Mouse (Mus musculus) kidney, embryonic 14.5 days (tissue): Measurements from ENCODE around the gene Pitpnc1. TPM values are rescaled to one million over a fixed set of nuclear protein-coding genes. Genes with fewer than 3 reads are reported as not detected.

Experiments
- ATAC-seq: fragments of 200-750 bp; cut with Nextera tagmentation; 2 replicates; pipeline ENCODE4 v1.8.0; 2017; ENCODE audit warnings: moderate number of reproducible peaks, mild to moderate bottlenecking, moderate TSS enrichment, moderate library complexity; ENCODE audit not compliant: low FRiP score, low TSS enrichment
- H3K27ac ChIP-seq: fragments of 300-500 bp; sonication (generic); 2 replicates; pipeline ENCODE4 v1.5.1; 2014; ENCODE audit warnings: low read depth, mild to moderate bottlenecking, low read length, moderate library complexity, mixed read lengths
- H3K27me3 ChIP-seq: fragments of 300-500 bp; sonication (generic); 2 replicates; pipeline ENCODE4 v1.6.1; 2014; ENCODE audit warnings: mild to moderate bottlenecking, low read length; ENCODE audit not compliant: control insufficient read depth, insufficient read depth
- H3K36me3 ChIP-seq: fragments of 300-500 bp; sonication (generic); 2 replicates; pipeline ENCODE4 v1.6.1; 2014; ENCODE audit warnings: low read length, mixed read lengths; ENCODE audit not compliant: control insufficient read depth, insufficient read depth
- H3K4me1 ChIP-seq: fragments of 300-500 bp; sonication (generic); 2 replicates; pipeline ENCODE4 v1.6.1; 2014; ENCODE audit warnings: low read length, mixed read lengths; ENCODE audit not compliant: control insufficient read depth, insufficient read depth
- H3K4me2 ChIP-seq: fragments of 300-500 bp; sonication (generic); replicated peaks from 2 replicates; pipeline ENCODE4 v1.6.1; 2014; ENCODE audit warnings: low read depth, mild to moderate bottlenecking, low read length
- H3K4me3 ChIP-seq: fragments of 300-500 bp; sonication (generic); 2 replicates; pipeline ENCODE4 v1.5.1; 2014; ENCODE audit warnings: mild to moderate bottlenecking, low read length
- H3K9ac ChIP-seq: fragments of 300-500 bp; sonication (generic); 2 replicates; pipeline ENCODE4 v1.6.1; 2014; ENCODE audit warnings: low read depth, mild to moderate bottlenecking, low read length, moderate library complexity
- H3K9me3 ChIP-seq: fragments of 300-500 bp; sonication (generic); 2 replicates; pipeline ENCODE4 v1.6.1; 2016; ENCODE audit warnings: low read length; ENCODE audit not compliant: control insufficient read depth
- WGBS: fragments of 180-500 bp; shearing (Covaris S2); extraction: QIAGEN DNeasy Blood & Tissue Kit; methylation state at CpG from one replicate; pipeline ENCODE4 v1.1.7; 2014; 5-methylcytosine and 5-hydroxymethylcytosine counted together
- polyA plus RNA-seq: library from polyadenylated mRNA; unstranded; fragments of >200 nt; fragmentation: Nextera tagmentation; extraction: Ambion mirVana; gene quantifications from 2 replicates; pipeline ENCODE4 v1.2.1, GENCODE M21; 2014

Gene Pitpnc1
- polyA plus RNA-seq, 1 experiment from 2014 or later = 19.4 TPM

DNA sequence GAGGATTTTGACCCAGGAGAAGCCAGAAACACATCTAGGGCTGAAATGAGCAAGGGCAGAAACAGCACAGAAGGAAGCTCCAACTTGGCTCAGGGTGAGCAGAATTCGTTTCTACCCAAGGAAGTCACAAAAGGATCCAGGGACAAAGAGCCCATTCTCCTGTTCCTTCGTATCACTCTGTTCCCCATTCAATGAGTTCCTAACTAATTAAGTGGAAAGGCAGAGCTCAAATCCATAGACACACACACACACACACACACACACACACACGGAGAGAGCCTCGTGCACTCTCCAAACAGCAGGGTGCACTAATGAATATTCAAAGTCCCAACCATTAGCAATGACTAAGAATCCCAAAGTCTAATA is 54.0 kb downstream of the Pitpnc1 start:
- WGBS = 43% methylated on average over 4 of the region's 4 CpGs
- ATAC-seq = no peak
- no peaks in the 10 kb centered on the region for H3K36me3 ChIP-seq
- peaks cover 10% of the 10 kb centered on the region; the same call in 1 of the 2 replicates for H3K4me1 ChIP-seq
- peak overlapping the region; percentile 32; the same call in 1 of the 2 replicates for H3K27ac ChIP-seq
- no peak overlapping the region for H3K9ac ChIP-seq
- no peak overlapping the region for H3K4me2 ChIP-seq
- H3K4me3 ChIP-seq = no peak overlapping the region
- H3K9me3 ChIP-seq = no peaks in the 10 kb centered on the region
- no peaks in the 10 kb centered on the region for H3K27me3 ChIP-seq

DNA sequence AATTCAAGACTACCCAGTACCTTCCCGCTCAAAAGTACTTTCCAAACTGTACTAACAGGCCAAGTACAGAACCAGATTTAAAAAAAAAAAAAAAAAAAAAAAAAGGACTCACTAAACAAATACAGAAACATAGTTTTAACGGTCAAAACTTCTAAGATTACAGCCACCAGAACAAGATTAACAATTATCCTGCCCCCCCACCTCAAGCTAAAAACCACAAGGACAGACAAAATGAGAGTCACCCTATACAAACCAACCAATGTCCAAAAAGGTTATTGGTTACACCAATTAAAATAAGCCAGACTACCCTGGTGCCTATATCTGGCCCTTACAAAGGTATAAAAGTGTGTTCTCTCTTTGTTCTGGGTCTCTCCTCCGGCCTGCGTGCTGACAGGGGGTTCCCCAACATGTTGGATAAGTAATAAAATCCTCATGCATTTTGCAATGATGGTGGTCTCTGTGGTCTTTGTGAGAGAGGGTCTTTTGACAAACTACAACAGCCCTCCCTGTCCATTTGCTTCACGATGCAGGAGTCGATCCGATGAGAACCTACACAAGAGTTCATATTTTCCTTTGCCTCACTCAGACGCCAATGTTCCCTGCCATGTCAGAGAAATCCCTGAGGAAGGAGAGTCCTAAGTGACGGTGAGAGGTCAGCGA is 54.5 kb downstream of the Pitpnc1 start:
- 76% methylated on average over 10 of the region's 10 CpGs for WGBS
- no peak for ATAC-seq
- H3K27ac ChIP-seq = peak overlapping the region; percentile 32; the same call in 1 of the 2 replicates
- no peaks in the 10 kb centered on the region for H3K9me3 ChIP-seq
- no peaks in the 10 kb centered on the region for H3K27me3 ChIP-seq
- peaks cover 10% of the 10 kb centered on the region; the same call in 1 of the 2 replicates for H3K4me1 ChIP-seq
- H3K4me2 ChIP-seq = no peak overlapping the region
- H3K4me3 ChIP-seq = no peak overlapping the region
- no peak overlapping the region for H3K9ac ChIP-seq
- no peaks in the 10 kb centered on the region for H3K36me3 ChIP-seq

DNA sequence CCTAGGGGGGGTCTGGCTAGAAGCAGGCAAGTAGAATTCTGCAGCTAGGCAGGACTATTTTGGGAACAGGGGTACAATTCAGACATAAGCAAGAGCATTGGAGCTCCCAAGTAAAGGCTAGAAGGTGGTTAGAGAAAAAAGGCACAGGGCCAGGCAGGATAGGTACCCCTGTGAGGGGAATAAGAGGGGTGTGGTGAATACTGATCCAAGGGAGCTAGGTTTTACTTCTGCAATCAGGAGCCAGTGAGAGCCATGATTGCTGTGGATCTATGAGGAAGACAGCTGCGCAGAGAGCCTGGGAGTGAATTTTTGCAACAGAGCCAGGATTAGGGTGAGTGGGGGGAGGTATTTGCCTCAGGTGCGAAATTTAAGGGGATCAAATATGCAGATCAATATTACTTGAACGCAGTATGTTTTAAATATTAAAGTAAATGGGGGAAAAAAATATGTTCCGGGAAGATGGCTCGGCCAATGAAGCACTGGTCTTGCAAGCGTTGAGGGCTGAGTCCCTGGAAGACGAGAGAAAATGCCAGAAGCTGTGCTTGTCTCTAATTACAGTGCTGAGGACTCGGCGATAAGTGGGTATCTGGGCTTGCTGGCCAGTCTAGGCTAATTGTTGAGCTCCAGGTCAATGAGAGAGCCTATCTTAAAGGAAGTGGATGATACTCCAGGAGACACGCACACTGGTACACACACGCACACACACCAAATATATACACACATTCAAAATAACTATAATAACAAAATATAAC is 55.3 kb downstream of the Pitpnc1 start:
- no peak for ATAC-seq

DNA sequence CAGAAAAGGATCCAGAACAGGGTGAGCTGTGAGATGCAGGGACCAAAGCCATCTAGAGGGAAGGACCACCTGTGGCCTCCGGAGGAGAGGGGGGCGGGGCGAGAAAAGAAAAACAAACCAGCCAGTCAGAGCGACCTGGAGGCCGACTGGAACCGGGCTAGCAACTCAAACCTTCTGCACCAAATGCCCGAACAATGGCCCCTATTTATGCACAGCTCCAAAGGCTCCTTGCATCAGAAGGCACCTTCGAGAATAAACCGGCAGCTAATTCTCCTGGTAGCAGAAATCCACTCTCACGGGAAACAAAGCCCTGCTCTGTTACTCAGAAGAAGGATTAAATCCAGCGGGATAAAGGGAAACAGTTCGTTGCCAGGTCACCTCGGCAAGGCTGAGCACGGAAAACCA is 57.2 kb downstream of the Pitpnc1 start:
- H3K4me1 ChIP-seq = peaks cover 18% of the 10 kb centered on the region; the same call in 1 of the 2 replicates
- peak overlapping the region; percentile 19; the same call in 1 of the 2 replicates for H3K4me3 ChIP-seq
- H3K9me3 ChIP-seq = no peaks in the 10 kb centered on the region
- H3K27me3 ChIP-seq = no peaks in the 10 kb centered on the region
- no peaks in the 10 kb centered on the region for H3K36me3 ChIP-seq
- ATAC-seq = peak; percentile 58; the same call in 1 of the 2 replicates
- no peak overlapping the region; the same call in 1 of the 2 replicates for H3K9ac ChIP-seq
- H3K27ac ChIP-seq = peak overlapping the region; percentile 62; the same call in 1 of the 2 replicates
- peak overlapping the region; percentile 38 for H3K4me2 ChIP-seq
- 2% methylated on average over 14 of the region's 14 CpGs for WGBS

More for the DNA sequence above, 55.3 kb downstream of the Pitpnc1 start:
- Histone ChIP-seq H3K9ac (no peak overlapping the region), H3K4me2 (no peak overlapping the region), H3K27ac (no peak overlapping the region), H3K9me3 (no peaks in the 10 kb centered on the region), H3K4me1 (peaks cover 12% of the 10 kb centered on the region; the same call in 1 of the 2 replicates), H3K27me3 (no peaks in the 10 kb centered on the region), H3K4me3 (no peak overlapping the region), H3K36me3 (no peaks in the 10 kb centered on the region)
- WGBS = 80% methylated on average over 11 of the region's 11 CpGs

DNA sequence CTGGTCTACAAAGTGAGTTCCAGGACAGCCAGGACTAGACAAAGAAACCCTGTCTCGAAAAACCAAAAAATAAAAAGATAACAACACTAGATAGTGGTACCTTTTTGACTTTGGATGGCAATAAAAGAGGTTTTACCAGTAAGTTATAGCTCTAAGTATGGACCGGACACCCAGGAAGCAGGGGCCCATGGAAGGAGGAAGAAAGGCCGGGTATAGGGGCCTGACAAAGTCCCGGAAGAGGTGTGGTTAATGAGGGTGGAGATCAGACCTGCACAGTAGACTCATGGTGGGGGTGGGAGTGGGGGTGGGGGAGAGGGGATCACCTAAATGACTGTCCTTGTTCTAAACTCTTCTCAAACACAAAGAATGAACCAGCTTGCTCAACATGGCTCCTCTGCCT is 58.4 kb downstream of the Pitpnc1 start:
- Histone ChIP-seq H3K4me3 (no peak overlapping the region), H3K9me3 (no peaks in the 10 kb centered on the region), H3K4me1 (peaks cover 18% of the 10 kb centered on the region; the same call in 1 of the 2 replicates), H3K27ac (no peak overlapping the region), H3K27me3 (no peaks in the 10 kb centered on the region), H3K4me2 (no peak overlapping the region), H3K36me3 (no peaks in the 10 kb centered on the region), H3K9ac (no peak overlapping the region)
- no peak for ATAC-seq
- WGBS = 82% methylated on average over 4 of the region's 4 CpGs

- H3K27ac ChIP-seq = no peak overlapping the region
- no peaks in the 10 kb centered on the region for H3K27me3 ChIP-seq
- H3K4me2 ChIP-seq = no peak overlapping the region
- WGBS = 81% methylated on average over 9 of the region's 9 CpGs
- no peak for ATAC-seq
- no peak overlapping the region for H3K9ac ChIP-seq
- H3K36me3 ChIP-seq = no peaks in the 10 kb centered on the region
- no peak overlapping the region for H3K4me3 ChIP-seq
- peaks cover 18% of the 10 kb centered on the region; the same call in 1 of the 2 replicates for H3K4me1 ChIP-seq
- H3K9me3 ChIP-seq = no peaks in the 10 kb centered on the region
Measured at GRCm38 (mm10) chr11:107411576-107411975, 58.9 kb downstream of the Pitpnc1 start.

- no peak for ATAC-seq
- Histone ChIP-seq H3K4me3 (no peak overlapping the region), H3K4me2 (no peak overlapping the region), H3K36me3 (no peaks in the 10 kb centered on the region), H3K4me1 (peaks cover 18% of the 10 kb centered on the region; the same call in 1 of the 2 replicates), H3K27me3 (no peaks in the 10 kb centered on the region), H3K27ac (no peak overlapping the region; the same call in 1 of the 2 replicates), H3K9me3 (no peaks in the 10 kb centered on the region), H3K9ac (no peak overlapping the region)
- WGBS = 83% methylated on average over 7 of the region's 7 CpGs
Measured at GRCm38 (mm10) chr11:107410804-107411203, 59.7 kb downstream of the Pitpnc1 start.

DNA sequence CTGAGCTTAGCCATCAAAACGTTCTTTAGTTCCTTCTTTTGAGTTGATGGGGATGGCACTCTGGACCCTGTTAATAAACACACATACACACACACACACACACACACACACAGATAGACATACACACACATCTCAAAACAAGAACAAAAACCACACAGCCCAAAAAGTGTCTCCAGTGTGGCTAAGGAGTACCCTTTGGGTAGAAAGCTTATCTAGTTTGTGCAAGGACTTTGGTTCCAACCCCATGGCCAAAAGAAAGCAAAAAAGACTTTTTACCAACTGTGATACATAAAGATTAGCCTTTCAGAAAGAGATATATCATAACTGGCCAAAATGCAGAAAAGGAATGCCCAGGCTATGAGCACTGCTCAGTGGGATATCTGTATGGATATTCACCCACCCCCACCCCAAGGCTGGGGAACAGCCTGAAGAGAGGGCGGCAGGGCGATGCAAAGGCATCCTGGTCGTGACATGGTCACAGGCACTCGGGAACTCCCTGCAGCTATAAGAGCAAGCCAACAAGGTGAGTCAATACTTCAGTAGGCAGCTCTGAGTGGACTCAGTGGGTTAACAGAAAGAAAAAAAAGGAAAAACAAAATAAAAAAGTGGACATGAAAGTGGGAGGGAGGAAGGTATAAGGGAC is 60.3 kb downstream of the Pitpnc1 start:
- no peak overlapping the region for H3K4me2 ChIP-seq
- no peaks in the 10 kb centered on the region for H3K36me3 ChIP-seq
- ATAC-seq = no peak
- H3K27ac ChIP-seq = no peak overlapping the region
- 72% methylated on average over 5 of the region's 5 CpGs for WGBS
- no peak overlapping the region for H3K4me3 ChIP-seq
- no peaks in the 10 kb centered on the region for H3K27me3 ChIP-seq
- H3K9me3 ChIP-seq = no peaks in the 10 kb centered on the region
- H3K9ac ChIP-seq = no peak overlapping the region
- H3K4me1 ChIP-seq = peaks cover 16% of the 10 kb centered on the region; the same call in 1 of the 2 replicates
